Mouse (Mus musculus) kidney, adult 2 months (tissue): Measurements from ENCODE around the gene Ssna1. TPM values are rescaled to one million over a fixed set of nuclear protein-coding genes. Genes with fewer than 3 reads are reported as not detected.

ENCODE experiments used
- DNase-seq: peaks from one replicate; pipeline ENCODE4 v3.0.0; 2021
- H3K27ac ChIP-seq: fragments of 200-500 bp; 2 replicates; pipeline ENCODE4 v1.5.1; 2012; ENCODE audit warnings: low read depth, low read length, control low read depth, inconsistent platforms; ENCODE audit not compliant: insufficient read depth
- H3K27me3 ChIP-seq: fragments of 200-500 bp; replicated peaks from 2 replicates; pipeline ENCODE4 v1.6.1; 2012; ENCODE audit warnings: mild to moderate bottlenecking, moderate library complexity, low read length, inconsistent platforms; ENCODE audit not compliant: control insufficient read depth, insufficient read depth
- H3K36me3 ChIP-seq: fragments of 200-500 bp; 2 replicates; pipeline ENCODE4 v1.6.1; 2012; ENCODE audit warnings: mild to moderate bottlenecking, moderate library complexity, low read length, inconsistent platforms; ENCODE audit not compliant: control insufficient read depth, insufficient read depth
- H3K4me1 ChIP-seq: fragments of 200-500 bp; 2 replicates; pipeline ENCODE4 v1.6.1; 2011; ENCODE audit warnings: low read length; ENCODE audit not compliant: control insufficient read depth, insufficient read depth
- H3K4me3 ChIP-seq: fragments of 200-500 bp; 2 replicates; pipeline ENCODE4 v1.5.1; 2011; ENCODE audit warnings: mild to moderate bottlenecking, low read depth, low read length, control low read depth; ENCODE audit not compliant: insufficient read depth
- CTCF ChIP-seq: fragments of 200-500 bp; conservative IDR thresholded peaks from 2 replicates; pipeline ENCODE4 v1.5.1; 2011; ENCODE audit warnings: low read depth, mild to moderate bottlenecking, control low read depth, low read length, moderate library complexity, mixed read lengths; ENCODE audit not compliant: insufficient read depth, insufficient read length
- POLR2A ChIP-seq: fragments of 200-500 bp; IDR thresholded peaks from one replicate; pipeline ENCODE4 v1.6.1; 2011; ENCODE audit warnings: low read depth, low read length, control low read depth
- WGBS: fragments of 180-500 bp; shearing (Covaris S2); methylation state at CpG from one replicate; pipeline ENCODE4 v1.1.7; 2018; 5-methylcytosine and 5-hydroxymethylcytosine counted together
- polyA plus RNA-seq: library from polyadenylated mRNA; depleted of rRNA; stranded (reverse); fragments of >200 nt; gene quantifications from 2 replicates; pipeline ENCODE4 v1.2.3, GENCODE M21; 2012

Gene Ssna1
- polyA plus RNA-seq, 1 experiment, result 48.8 TPM

GRCm38 (mm10) chr2:25297093-25297492, 24.9 kb upstream of the Ssna1 start:
- H3K27me3 ChIP-seq, result no peaks in the 10 kb centered on the region; the same call in 1 of the 2 replicates
- no peaks in the 10 kb centered on the region for H3K36me3 ChIP-seq
- no peak overlapping the region for H3K4me3 ChIP-seq
- no peak overlapping the region for H3K27ac ChIP-seq
- 69% methylated on average over 8 of the region's 8 CpGs for WGBS
- no peak for TF ChIP-seq POLR2A
- TF ChIP-seq CTCF, result no peak
- H3K4me1 ChIP-seq, result no peaks in the 10 kb centered on the region
- DNase-seq, result no peak

GRCm38 (mm10) chr2:25293706-25294105, 21.5 kb upstream of the Ssna1 start:
- no peak for TF ChIP-seq POLR2A
- no peak for TF ChIP-seq CTCF
- no peaks in the 10 kb centered on the region for H3K4me1 ChIP-seq
- 82% methylated on average over 9 of the region's 9 CpGs for WGBS
- no peaks in the 10 kb centered on the region for H3K36me3 ChIP-seq
- no peak for DNase-seq
- no peak overlapping the region for H3K4me3 ChIP-seq
- no peak overlapping the region for H3K27ac ChIP-seq
- no peaks in the 10 kb centered on the region; the same call in 1 of the 2 replicates for H3K27me3 ChIP-seq

- no peaks in the 10 kb centered on the region for H3K36me3 ChIP-seq
- no peak overlapping the region for H3K27ac ChIP-seq
- TF ChIP-seq POLR2A (no peak), CTCF (peak; percentile 76)
- H3K27me3 ChIP-seq, result no peaks in the 10 kb centered on the region; the same call in 1 of the 2 replicates
- DNase-seq, result peak; percentile 73
- 0% methylated on average over 1 of the region's 1 CpGs for WGBS
- H3K4me3 ChIP-seq, result no peak overlapping the region
- 0 out of 2 replicates have a peak, but pooled peaks cover 3% of the 10 kb centered on the region for H3K4me1 ChIP-seq
These were observed 20.6 kb upstream of the Ssna1 start for GRCm38 (mm10) chr2:25292856-25293255.

- no peak for DNase-seq
- Histone ChIP-seq H3K27me3 (no peaks in the 10 kb centered on the region; the same call in 1 of the 2 replicates), H3K4me3 (peak overlapping the region; percentile 29; the same call in 1 of the 2 replicates), H3K4me1 (peaks cover 3% of the 10 kb centered on the region; the same call in 1 of the 2 replicates), H3K27ac (no peak overlapping the region), H3K36me3 (no peaks in the 10 kb centered on the region)
- 4% methylated on average over 43 of the region's 43 CpGs for WGBS
- no peak for TF ChIP-seq POLR2A
- TF ChIP-seq CTCF, result no peak
These were observed 19.9 kb upstream of the Ssna1 start for GRCm38 (mm10) chr2:25292054-25292544.

GRCm38 (mm10) chr2:25291184-25292053, 19.2 kb upstream of the Ssna1 start:
- no peaks in the 10 kb centered on the region for H3K36me3 ChIP-seq
- peaks cover 6% of the 10 kb centered on the region for H3K4me1 ChIP-seq
- DNase-seq, result peak; percentile 25
- TF ChIP-seq CTCF, result no peak
- TF ChIP-seq POLR2A, result no peak
- H3K4me3 ChIP-seq, result peak overlapping the region; percentile 29; the same call in 1 of the 2 replicates
- 7% methylated on average over 32 of the region's 32 CpGs for WGBS
- no peaks in the 10 kb centered on the region; the same call in 1 of the 2 replicates for H3K27me3 ChIP-seq
- no peak overlapping the region for H3K27ac ChIP-seq

GRCm38 (mm10) chr2:25290816-25291130, 18.5 kb upstream of the Ssna1 start:
- Histone ChIP-seq H3K27ac (no peak overlapping the region), H3K4me1 (peaks cover 8% of the 10 kb centered on the region), H3K4me3 (peak overlapping the region; percentile 5; the same call in 1 of the 2 replicates), H3K36me3 (no peaks in the 10 kb centered on the region), H3K27me3 (no peaks in the 10 kb centered on the region; the same call in 1 of the 2 replicates)
- TF ChIP-seq CTCF, result no peak
- TF ChIP-seq POLR2A, result no peak
- 2% methylated on average over 18 of the region's 18 CpGs for WGBS
- peak; percentile 31 for DNase-seq
